ENCODE assay signal across 9 mouse cellular contexts in the genomic region with DNA sequence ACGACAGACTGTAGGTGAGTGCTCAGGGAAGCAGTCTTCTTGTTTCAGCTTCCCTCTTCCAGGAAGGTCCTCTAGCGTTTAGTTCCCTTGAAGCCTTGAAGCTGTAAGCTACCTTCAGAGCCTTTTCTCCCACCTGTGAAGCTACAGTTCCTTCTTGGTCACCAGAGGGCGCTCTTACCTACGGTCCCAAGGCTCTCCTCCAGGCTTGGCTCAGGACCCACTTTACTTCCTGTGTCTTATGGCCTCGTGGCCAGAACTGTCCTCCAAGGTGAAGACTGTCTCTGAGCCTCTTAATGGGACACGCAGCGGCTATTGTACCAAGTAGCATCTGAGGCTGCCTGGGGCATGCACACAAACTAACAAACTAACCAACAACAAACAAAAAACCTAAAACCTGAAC. TPM values are rescaled to one million over a fixed set of nuclear protein-coding genes. Genes with fewer than 3 reads are reported as not detected.
A peak's percentile ranks its signal among the peaks of the same experiment; 100 is the strongest.
DNase-seq lines count a peak whose midpoint lies in the region; ATAC-seq and TF ChIP-seq lines count a peak whose summit lies in the region.
"Had no signal": no experiment of that assay in that cellular context is flagged by ENCODE, and none has a peak within 500 bp of the region (broad histone marks: within the 10 kb centered on the region; RNA-seq: fewer than 3 reads in every experiment).

No protein-coding gene starts in this region.

- no peak overlapping the region for H3K27ac ChIP-seq in kidney, postnatal 0 days
- H3K27ac ChIP-seq: limb, embryonic 12.5 days had no signal

- H3K36me3 ChIP-seq in kidney, postnatal 0 days (ENCODE audit: insufficient read depth, low read length) = no peaks in the 10 kb centered on the region
- H3K36me3 ChIP-seq: limb, embryonic 12.5 days had no signal

- H3K9ac ChIP-seq in kidney, postnatal 0 days (ENCODE audit: low read depth, low read length) = no peak overlapping the region
- H3K9ac ChIP-seq: limb, embryonic 12.5 days had no signal

- ATAC-seq in cerebellum, adult (ENCODE audit: insufficient number of reproducible peaks, low FRiP score, low TSS enrichment) = no peak
- ATAC-seq in kidney, postnatal 0 days (replicated peaks; ENCODE audit: low FRiP score, low read depth) = peak; percentile 23

- H3K9me3 ChIP-seq in kidney, postnatal 0 days (replicated peaks; ENCODE audit: low read length) = no peaks in the 10 kb centered on the region
- H3K9me3 ChIP-seq: limb, embryonic 12.5 days had no signal

- WGBS in kidney, postnatal 0 days = 9% methylated on average over 7 of the region's 7 CpGs

- DNase-seq in cerebellum, adult 18-20 months = peak; percentile 51 to 52
- DNase-seq in urinary bladder, postnatal 25 days (ENCODE audit: low spot score) = peak; percentile 58
- no peak for DNase-seq in urinary bladder, adult 2 months (ENCODE audit: low spot score)
- peak; percentile 41 for DNase-seq in embryo, embryonic 9.5 days (ENCODE audit: extremely low spot score)
- DNase-seq in kidney, postnatal 0 days (ENCODE audit: low spot score) = peak; percentile 90
- peak; percentile 74 for DNase-seq in mesoderm, embryonic 11.5 days (ENCODE audit: low read depth, low spot score)
- DNase-seq in spleen, postnatal 4 days (ENCODE audit: low spot score in 2 of 2) = peak; percentile 44 to 79

- TF ChIP-seq CTCF in kidney, postnatal 0 days (IDR thresholded peaks at IDR 0.05; ENCODE audit: low read depth) = peak; percentile 85

- H3K4me3 ChIP-seq in kidney, postnatal 0 days (replicated peaks; ENCODE audit: low read depth, low read length) = no peak overlapping the region
- H3K4me3 ChIP-seq: limb, embryonic 12.5 days had no signal

- no peaks in the 10 kb centered on the region for H3K4me1 ChIP-seq in kidney, postnatal 0 days (replicated peaks; ENCODE audit: insufficient read depth, low read length)
- H3K4me1 ChIP-seq: limb, embryonic 12.5 days had no signal

- H3K4me2 ChIP-seq in kidney, postnatal 0 days (ENCODE audit: low read length) = no peak overlapping the region
- H3K4me2 ChIP-seq: limb, embryonic 12.5 days had no signal

- H3K27me3 ChIP-seq in kidney, postnatal 0 days (ENCODE audit: insufficient read depth, low read length) = no peaks in the 10 kb centered on the region

RNA-seq across cellular contexts. Expression of gene Pkp1, which starts 26.7 kb away (rescaled TPM):
- 3.5 and 4.4 TPM in 2 replicates for polyA plus RNA-seq in urinary bladder, adult 2 months (2012; rRNA removed)
- 0.22 and 0.24 TPM in 2 replicates for polyA plus RNA-seq in kidney, postnatal 0 days (2015; fragmentation: Nextera tagmentation; extraction: Ambion mirVana)
